Mouse (Mus musculus) layer of hippocampus, adult 9-10 months (tissue): ENCODE results near the gene Foxq1.

ENCODE experiments used
- DNase-seq: peaks from one replicate; pipeline ENCODE4 v3.0.0; 2022; ENCODE audit warnings: low spot score

The Foxq1 gene

DNA sequence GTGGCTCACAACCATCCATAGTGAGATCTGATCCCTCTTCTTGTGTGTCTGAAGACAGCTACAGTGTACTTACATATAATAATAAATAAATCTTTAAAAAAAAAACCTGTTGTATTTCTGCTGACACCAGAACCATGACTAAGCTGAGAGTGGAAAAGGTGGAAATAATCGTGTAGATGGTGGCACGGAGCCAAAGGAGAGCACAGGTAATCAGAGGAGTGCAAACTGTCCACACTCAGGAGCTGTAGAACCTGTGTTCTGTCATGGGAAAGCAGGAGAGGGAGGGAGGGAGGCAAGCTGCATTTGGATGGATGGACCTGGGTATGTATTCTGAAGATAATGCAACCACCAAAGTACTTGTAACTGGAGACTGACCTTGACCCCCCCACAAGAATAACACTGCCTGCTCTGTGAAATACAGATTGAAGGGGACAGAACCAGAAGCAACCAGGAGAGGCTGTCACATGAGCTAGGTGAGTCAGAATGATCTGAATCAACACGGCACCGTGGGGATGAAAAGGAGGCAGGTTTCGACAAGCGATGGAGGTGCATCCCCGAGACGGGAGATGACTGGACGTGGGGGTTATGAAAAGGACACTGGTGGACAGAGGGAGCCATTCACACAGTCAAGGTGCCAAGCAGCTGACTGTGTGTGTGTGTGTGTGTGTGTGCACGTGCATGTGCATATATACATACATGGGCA lies 17.0 kb downstream of the Foxq1 start:
- DNase-seq, result no peak

DNA sequence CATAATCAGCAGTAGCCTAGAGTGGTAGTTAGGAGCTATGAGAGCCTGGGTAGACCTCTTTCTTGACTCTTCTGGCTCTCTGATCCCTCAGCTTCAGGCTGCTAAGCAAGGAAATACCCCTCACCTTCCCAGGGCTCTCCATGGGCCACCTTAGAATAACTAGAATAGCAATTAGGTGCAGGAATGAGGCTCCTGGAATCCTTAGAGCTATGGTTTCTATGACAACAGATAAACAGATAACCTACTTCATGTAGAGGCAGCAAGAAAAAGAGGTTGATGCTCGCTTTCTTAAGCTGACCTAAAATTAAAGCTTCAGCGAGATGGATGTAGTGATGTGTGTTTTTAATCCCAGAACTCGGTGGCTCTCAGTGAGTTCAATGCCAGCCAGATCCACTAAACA lies 18.7 kb downstream of the Foxq1 start:
- DNase-seq, result no peak

DNA sequence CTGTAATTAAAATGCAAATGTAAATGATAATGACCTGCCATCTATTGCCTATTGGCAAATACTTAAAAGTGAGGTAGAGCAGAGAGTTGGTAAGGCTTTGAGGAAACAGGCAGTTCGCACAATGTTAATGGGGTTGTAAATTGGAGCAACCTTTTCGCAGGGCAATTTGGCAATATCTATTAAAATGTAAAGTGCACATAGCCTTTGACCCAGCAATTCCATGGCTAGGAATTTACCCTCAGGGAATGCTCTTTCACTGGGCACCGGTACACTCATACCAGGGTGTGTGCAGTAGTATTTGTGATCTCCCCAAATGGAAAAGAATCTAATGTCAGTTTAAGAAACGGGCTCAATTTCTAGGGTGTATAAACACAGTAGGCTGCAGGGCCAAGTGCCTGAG lies 20.8 kb downstream of the Foxq1 start:
- DNase-seq, result no peak

DNA sequence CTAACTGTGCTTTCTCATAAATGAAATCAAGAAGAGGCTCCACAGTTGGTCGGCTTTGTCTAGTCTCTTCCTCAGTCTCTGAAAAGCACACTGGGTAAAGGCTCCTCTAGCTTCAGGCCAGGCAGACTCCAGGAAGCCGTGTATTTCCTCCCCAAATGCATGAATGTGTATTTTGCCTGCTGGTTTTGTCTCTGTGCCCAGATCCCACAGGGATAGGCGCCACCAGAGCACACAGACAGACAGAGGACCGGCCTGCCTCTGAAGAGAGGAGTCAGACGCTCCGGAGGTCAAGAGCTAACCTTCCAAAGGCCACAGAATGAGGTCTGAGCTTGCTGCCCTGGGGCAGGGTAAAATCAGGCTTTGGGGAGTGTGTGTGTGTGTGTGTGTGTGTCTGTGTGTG lies 21.6 kb downstream of the Foxq1 start:
- no peak for DNase-seq

DNA sequence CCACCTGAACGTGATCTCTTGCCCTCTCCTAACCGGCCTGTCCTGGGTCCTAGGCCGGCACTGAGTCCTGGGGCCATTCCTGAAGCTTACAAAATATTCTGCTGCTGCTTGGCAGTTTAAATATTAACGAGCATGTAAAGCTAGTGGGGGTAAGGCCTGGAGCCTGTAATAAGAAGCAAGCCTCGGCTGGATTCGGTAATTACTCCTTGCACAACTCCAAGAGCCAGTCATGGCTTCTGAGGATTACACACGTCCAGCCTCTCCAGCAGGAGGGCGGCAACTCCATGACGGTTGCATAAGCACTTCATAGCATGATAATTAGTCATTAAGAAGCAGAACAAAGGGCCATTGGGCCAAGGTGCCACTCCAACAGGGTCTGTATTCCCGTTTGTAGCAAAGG lies 22.5 kb downstream of the Foxq1 start:
- no peak for DNase-seq

DNA sequence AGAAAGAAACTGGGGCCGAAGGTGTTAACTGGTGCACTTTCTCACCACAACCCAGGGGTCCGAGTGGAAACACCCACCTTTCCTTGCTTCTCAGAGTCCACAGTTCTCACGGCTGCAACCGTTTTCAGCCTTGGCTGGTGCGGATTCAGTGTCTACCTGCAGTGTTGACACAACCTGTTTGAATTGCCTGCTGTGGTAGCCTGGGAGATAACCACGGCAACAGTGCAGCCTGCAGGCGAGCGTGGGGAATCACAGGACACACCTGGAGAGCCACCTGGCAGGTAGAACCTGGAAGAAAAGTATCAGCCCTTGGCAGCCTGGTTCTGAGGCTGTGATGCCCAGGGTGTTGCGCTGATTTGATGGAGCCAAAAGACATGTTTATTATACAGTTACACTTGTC lies 23.9 kb downstream of the Foxq1 start:
- no peak for DNase-seq

DNA sequence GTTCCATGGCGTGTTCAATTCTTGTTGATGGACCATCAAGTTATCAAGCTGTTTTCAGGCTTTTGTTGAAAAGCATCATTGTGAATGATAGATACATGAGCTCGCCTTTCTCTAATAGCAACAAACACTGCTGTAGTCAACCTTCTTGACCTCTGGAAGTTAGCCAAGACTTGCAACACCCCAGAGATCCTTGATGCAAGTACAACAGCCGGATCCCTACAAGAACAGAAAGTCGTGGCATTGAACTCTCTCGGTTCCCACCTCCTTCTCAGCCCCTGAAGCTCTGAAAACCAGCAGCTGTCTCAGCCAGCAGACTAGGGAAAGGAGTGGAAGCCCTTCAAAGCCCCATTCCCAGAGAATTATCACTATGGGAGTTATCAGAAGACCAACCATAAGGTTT lies 31.4 kb downstream of the Foxq1 start:
- DNase-seq, result no peak

DNA sequence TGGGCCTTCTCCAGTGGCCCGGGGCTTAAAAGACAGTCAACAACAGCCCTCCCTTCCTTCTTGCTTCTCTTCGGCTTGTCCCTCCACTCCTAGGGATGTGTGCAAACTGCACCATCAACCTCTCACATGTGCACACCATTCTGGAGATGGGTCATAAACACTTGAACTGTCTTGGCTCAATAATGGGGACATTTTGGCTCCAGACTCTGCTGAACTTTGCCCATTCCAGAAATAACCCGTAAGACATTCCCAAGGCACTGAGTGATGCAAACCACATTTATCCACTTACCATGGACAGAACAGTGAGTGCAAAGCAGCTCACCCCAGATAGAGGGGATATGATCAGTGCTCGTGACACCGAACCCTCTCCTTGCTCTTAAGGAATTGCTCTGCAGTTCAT lies 43.6 kb downstream of the Foxq1 start:
- no peak for DNase-seq

DNA sequence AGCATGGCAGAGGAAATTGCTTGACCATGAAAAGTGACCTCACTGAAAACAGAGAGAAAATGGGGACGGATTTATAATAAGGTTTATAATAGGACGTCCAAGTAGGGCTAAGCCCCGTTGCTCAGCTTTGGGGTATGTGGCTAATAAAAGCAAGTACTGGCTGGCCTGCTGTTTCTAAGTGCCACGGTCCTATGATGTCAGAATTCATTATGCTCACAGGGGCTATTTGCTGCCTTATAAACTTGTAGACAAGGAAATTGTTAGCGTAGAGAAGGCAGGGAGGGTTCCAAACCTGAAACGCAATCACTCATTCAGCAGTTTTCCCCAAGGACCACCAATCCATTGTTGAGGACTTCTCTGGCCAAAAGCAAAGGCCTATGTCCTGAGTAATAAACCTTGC lies 48.0 kb downstream of the Foxq1 start:
- DNase-seq, result no peak
